Mouse (Mus musculus) bone marrow macrophage, adult 2 months (primary cell): ENCODE results near the gene Olfr605.
"Not testable (repeated sequence)": the region's sequence is repeated elsewhere in the genome, so short reads cannot be mapped to it uniquely, and the experiment has no call there.

ENCODE experiments used
- CTCF ChIP-seq: IDR thresholded peaks from 2 replicates; pipeline ENCODE4 v1.5.1; 2012; ENCODE audit warnings: low read depth, mild to moderate bottlenecking, low read length, moderate library complexity
- POLR2A ChIP-seq: IDR thresholded peaks from 2 replicates; pipeline ENCODE4 v1.6.1; 2012; ENCODE audit warnings: mild to moderate bottlenecking, low read depth, low read length, borderline replicate concordance

DNA sequence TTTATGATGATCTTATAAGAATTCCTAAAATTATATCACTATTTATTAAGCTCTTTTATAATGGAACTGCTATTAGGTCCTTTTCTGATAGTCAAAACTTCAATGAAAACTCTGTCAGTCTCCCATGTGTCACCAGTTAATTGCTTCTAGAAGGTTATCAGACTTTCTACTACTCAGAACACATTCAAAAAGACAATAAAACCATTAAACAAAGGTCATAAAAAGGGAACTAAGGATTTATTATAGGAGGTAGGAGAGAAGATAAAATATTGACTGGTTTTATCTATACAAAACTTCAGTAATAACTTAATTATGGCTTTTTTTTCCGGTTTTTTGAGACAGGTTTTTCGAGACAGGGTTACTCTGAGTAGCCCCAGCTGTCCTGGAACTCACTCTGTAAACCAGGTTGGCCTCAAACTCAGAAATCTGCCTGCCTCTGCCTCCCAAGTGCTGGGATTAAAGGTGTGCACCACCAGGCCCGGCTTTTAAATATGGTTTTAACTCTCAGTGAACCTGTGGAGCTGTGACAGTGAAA lies 38.7 kb downstream of the Olfr605 start:
- not testable (repeated sequence) for TF ChIP-seq CTCF, POLR2A
